Mouse (Mus musculus): ENCODE results near the gene Mllt3. TPM values are rescaled to one million over a fixed set of nuclear protein-coding genes. Genes with fewer than 3 reads are reported as not detected.

The Mllt3 gene
- polyA plus RNA-seq, 1 experiment = 5.1 TPM

DNA sequence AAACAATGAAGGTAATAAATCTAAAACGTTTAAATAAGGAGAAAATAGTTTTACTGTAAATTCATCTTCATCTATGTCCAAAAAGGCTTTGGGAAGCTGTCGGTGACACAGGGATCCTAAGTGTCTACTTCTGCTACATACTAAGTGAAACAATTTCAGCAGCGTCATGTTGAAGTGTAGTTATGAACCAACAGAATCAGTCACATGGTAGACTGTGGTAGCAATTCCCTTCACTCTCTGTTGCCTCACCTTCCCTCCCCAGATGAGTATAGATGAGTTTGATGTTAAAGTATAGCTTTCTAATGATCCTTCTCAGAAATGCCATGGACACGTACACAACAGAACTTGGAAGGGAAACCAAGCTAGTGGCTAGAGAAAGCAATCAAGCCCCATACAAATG, 79.9 kb downstream of the Mllt3 start:
- no peak for TF ChIP-seq CTCF (IDR thresholded peaks at IDR 0.05; ENCODE audit: extremely low read depth, insufficient read length, insufficient replicate concordance, low read depth, low read length)
- no peak for TF ChIP-seq POLR2A (IDR thresholded peaks at IDR 0.05; ENCODE audit: low read depth, low read length)
- 83% methylated on average over 4 of the region's 4 CpGs for WGBS
- peaks cover 8% of the 10 kb centered on the region; the same call in 1 of the 2 replicates for H3K4me1 ChIP-seq (ENCODE audit: control insufficient read depth, insufficient read depth, insufficient read length, low read length)
- no peak overlapping the region for H3K4me3 ChIP-seq (ENCODE audit: low read depth, low read length)
- no peaks in the 10 kb centered on the region for H3K27me3 ChIP-seq (ENCODE audit: control insufficient read depth, insufficient read depth, low read length)
- H3K36me3 ChIP-seq (ENCODE audit: control insufficient read depth, insufficient read depth, low read length) = no peaks in the 10 kb centered on the region
- H3K27ac ChIP-seq (ENCODE audit: insufficient read depth, low read depth, low read length) = no peak overlapping the region

DNA sequence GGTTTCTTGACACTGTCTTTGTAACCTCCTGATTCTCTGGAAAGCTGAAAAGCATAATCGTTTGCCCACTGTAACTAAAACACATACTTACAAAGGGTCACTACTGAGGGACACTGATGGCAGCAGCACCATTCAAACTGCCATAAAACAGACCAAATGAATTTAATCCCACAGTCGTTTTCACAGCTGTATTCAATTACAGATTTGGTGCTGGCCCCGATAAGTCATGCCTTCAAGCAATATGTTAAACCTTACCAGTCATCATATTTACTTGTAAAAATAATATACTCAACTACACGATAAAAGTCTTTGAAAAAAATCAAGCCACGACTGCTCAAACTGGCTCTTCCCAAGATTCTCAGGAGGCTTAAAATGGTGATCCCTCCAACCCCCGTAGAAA, 83.7 kb downstream of the Mllt3 start:
- WGBS = 85% methylated on average over 6 of the region's 6 CpGs
- H3K27ac ChIP-seq (ENCODE audit: insufficient read depth, low read depth, low read length) = no peak overlapping the region

DNA sequence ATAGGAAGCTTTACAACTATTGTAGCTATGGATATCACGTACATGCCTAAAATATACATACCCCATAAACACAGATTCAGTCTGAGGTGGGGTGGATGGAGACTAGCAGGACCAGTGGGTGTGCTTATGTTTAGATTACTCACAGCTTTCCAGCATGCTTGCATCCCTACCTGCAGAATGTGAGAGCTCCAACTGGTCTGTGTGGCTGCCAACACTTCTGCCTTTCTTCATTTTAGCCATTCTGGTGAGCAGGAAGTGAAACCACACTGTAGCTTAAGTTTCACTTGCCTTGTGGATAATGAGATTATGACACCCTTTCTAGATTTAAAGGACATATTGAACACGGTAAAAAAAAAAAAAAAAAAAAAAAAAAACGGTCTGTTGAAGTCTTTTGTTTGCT, 88.8 kb downstream of the Mllt3 start:
- no peak for TF ChIP-seq POLR2A (IDR thresholded peaks at IDR 0.05; ENCODE audit: low read depth, low read length)
- no peak for TF ChIP-seq CTCF (IDR thresholded peaks at IDR 0.05; ENCODE audit: extremely low read depth, insufficient read length, insufficient replicate concordance, low read depth, low read length)
- no peaks in the 10 kb centered on the region for H3K36me3 ChIP-seq (ENCODE audit: control insufficient read depth, insufficient read depth, low read length)
- 36% methylated on average over 3 of the region's 3 CpGs for WGBS
- no peak overlapping the region for H3K27ac ChIP-seq (ENCODE audit: insufficient read depth, low read depth, low read length)
- H3K27me3 ChIP-seq (ENCODE audit: control insufficient read depth, insufficient read depth, low read length) = no peaks in the 10 kb centered on the region
- H3K4me1 ChIP-seq (ENCODE audit: control insufficient read depth, insufficient read depth, insufficient read length, low read length) = no peaks in the 10 kb centered on the region; the same call in 1 of the 2 replicates
- no peak overlapping the region for H3K4me3 ChIP-seq (ENCODE audit: low read depth, low read length)

More for the DNA sequence above, 83.7 kb downstream of the Mllt3 start:
- H3K4me3 ChIP-seq (ENCODE audit: low read depth, low read length) = no peak overlapping the region
- H3K27me3 ChIP-seq (ENCODE audit: control insufficient read depth, insufficient read depth, low read length) = no peaks in the 10 kb centered on the region
- TF ChIP-seq CTCF (IDR thresholded peaks at IDR 0.05; ENCODE audit: extremely low read depth, insufficient read length, insufficient replicate concordance, low read depth, low read length) (no peak), POLR2A (IDR thresholded peaks at IDR 0.05; ENCODE audit: low read depth, low read length) (no peak)
- H3K4me1 ChIP-seq (ENCODE audit: control insufficient read depth, insufficient read depth, insufficient read length, low read length) = no peaks in the 10 kb centered on the region; the same call in 1 of the 2 replicates
- H3K36me3 ChIP-seq (ENCODE audit: control insufficient read depth, insufficient read depth, low read length) = no peaks in the 10 kb centered on the region

DNA sequence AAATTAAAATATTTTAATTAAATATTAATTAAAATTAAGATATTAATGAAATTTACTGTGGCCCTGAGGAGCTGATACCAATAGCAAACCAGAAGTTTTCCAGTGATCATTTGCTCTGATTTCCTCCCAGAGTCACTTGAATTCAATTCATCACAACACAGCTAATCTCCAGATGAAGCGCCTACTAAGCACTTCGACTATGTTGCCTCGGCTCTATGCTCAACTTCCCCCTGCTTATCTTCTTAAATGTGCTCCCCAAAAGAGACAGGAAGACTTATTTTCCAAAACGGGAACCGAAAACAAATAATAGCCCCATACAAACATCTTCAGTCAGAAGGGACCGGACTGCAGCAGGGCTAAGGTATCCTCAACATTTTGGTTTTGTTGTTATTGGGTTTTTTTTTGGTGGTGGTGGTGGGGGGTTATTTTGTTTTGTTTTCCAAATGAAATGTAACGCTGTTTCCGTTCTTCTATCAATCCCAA, 90.2 kb downstream of the Mllt3 start:
- 91% methylated on average over 8 of the region's 8 CpGs for WGBS
- TF ChIP-seq CTCF (IDR thresholded peaks at IDR 0.05; ENCODE audit: extremely low read depth, insufficient read length, insufficient replicate concordance, low read depth, low read length) (no peak), POLR2A (IDR thresholded peaks at IDR 0.05; ENCODE audit: low read depth, low read length) (no peak)

DNA sequence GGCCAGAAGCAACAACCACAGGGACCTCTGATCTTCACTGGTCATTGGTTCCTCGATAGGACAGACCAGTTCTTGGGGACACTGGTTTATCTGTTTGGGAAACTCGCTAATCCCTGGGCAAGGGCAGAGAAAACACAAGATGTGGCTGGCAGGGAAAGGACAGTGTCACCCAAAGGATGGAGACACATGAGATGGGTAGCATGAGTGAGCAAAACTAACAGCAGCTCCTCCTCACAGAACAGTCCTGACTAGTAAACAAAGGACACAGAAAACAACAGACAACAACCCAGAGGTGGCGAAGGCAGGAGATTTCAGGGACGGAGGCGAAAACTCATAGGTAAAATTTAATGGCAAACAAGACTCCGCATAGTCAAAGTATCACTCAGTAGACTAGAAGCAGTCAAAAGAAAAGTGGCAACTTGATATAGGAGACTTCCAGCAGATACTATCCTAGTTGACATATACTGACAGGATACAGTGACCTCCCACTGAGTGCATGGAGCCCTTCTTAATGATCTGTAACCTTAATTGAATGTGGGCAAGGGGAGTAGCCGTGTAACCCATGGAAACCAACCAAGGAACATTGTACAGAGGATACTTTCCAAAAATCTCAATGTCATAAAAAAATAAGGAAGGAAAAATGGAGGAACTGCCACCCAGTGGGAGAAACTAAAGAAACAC, 93.5 kb downstream of the Mllt3 start:
- 94% methylated on average over 7 of the region's 7 CpGs for WGBS
- no peak overlapping the region for H3K27ac ChIP-seq (ENCODE audit: insufficient read depth, low read depth, low read length)
- no peak for TF ChIP-seq CTCF (IDR thresholded peaks at IDR 0.05; ENCODE audit: extremely low read depth, insufficient read length, insufficient replicate concordance, low read depth, low read length)
- no peak for TF ChIP-seq POLR2A (IDR thresholded peaks at IDR 0.05; ENCODE audit: low read depth, low read length)
- no peaks in the 10 kb centered on the region for H3K36me3 ChIP-seq (ENCODE audit: control insufficient read depth, insufficient read depth, low read length)
- no peaks in the 10 kb centered on the region for H3K4me1 ChIP-seq (ENCODE audit: control insufficient read depth, insufficient read depth, insufficient read length, low read length)
- no peaks in the 10 kb centered on the region for H3K27me3 ChIP-seq (ENCODE audit: control insufficient read depth, insufficient read depth, low read length)
- H3K4me3 ChIP-seq (ENCODE audit: low read depth, low read length) = no peak overlapping the region

More for the DNA sequence above, 90.2 kb downstream of the Mllt3 start:
- Histone ChIP-seq H3K27me3 (ENCODE audit: control insufficient read depth, insufficient read depth, low read length) (no peaks in the 10 kb centered on the region), H3K4me3 (ENCODE audit: low read depth, low read length) (no peak overlapping the region), H3K4me1 (ENCODE audit: control insufficient read depth, insufficient read depth, insufficient read length, low read length) (no peaks in the 10 kb centered on the region; the same call in 1 of the 2 replicates), H3K36me3 (ENCODE audit: control insufficient read depth, insufficient read depth, low read length) (no peaks in the 10 kb centered on the region), H3K27ac (ENCODE audit: insufficient read depth, low read depth, low read length) (no peak overlapping the region)

DNA sequence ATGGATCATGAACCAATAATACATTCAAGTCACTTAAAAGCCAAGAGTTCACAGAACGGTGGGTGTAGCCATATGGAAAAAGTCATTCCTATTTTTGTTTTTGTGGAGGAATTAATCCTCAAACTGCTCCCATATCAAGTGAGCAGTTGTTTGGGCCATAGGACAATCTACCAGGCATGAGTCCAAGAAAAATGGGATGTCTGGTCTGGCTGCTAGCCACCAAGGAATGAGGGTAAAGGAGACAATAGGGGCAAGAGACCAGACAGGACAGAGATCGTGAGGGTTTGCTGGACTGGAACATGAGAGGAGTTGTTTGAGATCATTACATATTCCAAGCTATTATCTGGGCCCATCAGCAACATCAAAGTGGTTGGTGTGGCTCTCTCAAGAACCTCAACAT, 96.8 kb downstream of the Mllt3 start:
- H3K4me1 ChIP-seq (ENCODE audit: control insufficient read depth, insufficient read depth, insufficient read length, low read length) = no peaks in the 10 kb centered on the region
- TF ChIP-seq CTCF (IDR thresholded peaks at IDR 0.05; ENCODE audit: extremely low read depth, insufficient read length, insufficient replicate concordance, low read depth, low read length) = no peak
- TF ChIP-seq POLR2A (IDR thresholded peaks at IDR 0.05; ENCODE audit: low read depth, low read length) = no peak
- H3K4me3 ChIP-seq (ENCODE audit: low read depth, low read length) = no peak overlapping the region
- no peak overlapping the region for H3K27ac ChIP-seq (ENCODE audit: insufficient read depth, low read depth, low read length)
- no peaks in the 10 kb centered on the region for H3K36me3 ChIP-seq (ENCODE audit: control insufficient read depth, insufficient read depth, low read length)
- no peaks in the 10 kb centered on the region for H3K27me3 ChIP-seq (ENCODE audit: control insufficient read depth, insufficient read depth, low read length)
- WGBS = 16% methylated on average over 2 of the region's 2 CpGs

DNA sequence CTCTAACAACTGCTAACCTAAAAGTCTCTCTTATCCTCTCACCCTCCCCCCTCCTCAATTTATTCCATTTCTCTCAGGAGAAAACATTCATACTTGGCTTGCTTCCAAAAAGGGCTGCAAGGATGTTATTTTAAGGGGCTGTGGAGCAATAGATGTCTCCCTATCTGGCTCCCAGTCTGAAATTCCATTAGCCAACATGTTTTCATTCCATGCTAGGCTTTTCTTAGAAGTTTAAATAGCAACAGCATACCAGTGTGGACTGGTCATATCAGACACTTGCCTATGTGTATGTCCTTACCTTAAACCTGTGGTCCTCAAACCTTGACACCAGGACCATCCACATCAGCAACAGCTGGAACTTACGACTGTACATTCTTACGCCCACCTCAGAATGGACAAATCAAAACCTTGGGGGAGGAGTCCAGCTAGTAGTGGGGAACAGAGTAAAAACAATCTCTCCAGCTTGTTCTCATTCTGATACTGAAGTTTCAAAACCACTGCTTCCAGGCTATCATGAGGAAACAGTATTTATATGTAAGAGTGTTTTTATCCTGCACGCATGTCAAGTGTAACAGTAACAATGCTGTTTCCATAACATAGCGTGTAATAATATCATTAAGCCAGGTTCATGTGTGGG, 99.3 kb downstream of the Mllt3 start:
- 84% methylated on average over 4 of the region's 4 CpGs for WGBS
- no peaks in the 10 kb centered on the region for H3K4me1 ChIP-seq (ENCODE audit: control insufficient read depth, insufficient read depth, insufficient read length, low read length)
- H3K36me3 ChIP-seq (ENCODE audit: control insufficient read depth, insufficient read depth, low read length) = no peaks in the 10 kb centered on the region
- H3K27ac ChIP-seq (ENCODE audit: insufficient read depth, low read depth, low read length) = no peak overlapping the region
- TF ChIP-seq CTCF (IDR thresholded peaks at IDR 0.05; ENCODE audit: extremely low read depth, insufficient read length, insufficient replicate concordance, low read depth, low read length) = no peak
- TF ChIP-seq POLR2A (IDR thresholded peaks at IDR 0.05; ENCODE audit: low read depth, low read length) = no peak
- H3K4me3 ChIP-seq (ENCODE audit: low read depth, low read length) = no peak overlapping the region
- H3K27me3 ChIP-seq (ENCODE audit: control insufficient read depth, insufficient read depth, low read length) = no peaks in the 10 kb centered on the region
